Mouse (Mus musculus) midbrain, postnatal 0 days (tissue): Measurements from ENCODE around the gene Tll2. TPM values are rescaled to one million over a fixed set of nuclear protein-coding genes. Genes with fewer than 3 reads are reported as not detected.
A peak's percentile ranks its signal among the peaks of the same experiment; 100 is the strongest.

Experiments used
- ATAC-seq: fragments of 200-750 bp; cut with Nextera tagmentation; 2 replicates; pipeline ENCODE4 v1.8.0; 2017; ENCODE audit warnings: moderate number of reproducible peaks, mild to moderate bottlenecking, moderate TSS enrichment, moderate library complexity; ENCODE audit not compliant: low FRiP score
- DNase-seq: peaks from one replicate; pipeline ENCODE4 v3.0.0-alpha.2; 2015; ENCODE audit warnings: low spot score
- H3K27ac ChIP-seq: fragments of 300-500 bp; sonication (generic); 2 replicates; pipeline ENCODE4 v1.5.1; 2014; ENCODE audit warnings: low read depth, mild to moderate bottlenecking, low read length, mixed read lengths
- H3K27me3 ChIP-seq: fragments of 300-500 bp; sonication (generic); 2 replicates; pipeline ENCODE4 v1.6.1; 2014; ENCODE audit warnings: low read length, control low read depth, mixed read lengths; ENCODE audit not compliant: insufficient read depth
- H3K36me3 ChIP-seq: fragments of 300-500 bp; sonication (generic); 2 replicates; pipeline ENCODE4 v1.6.1; 2014; ENCODE audit warnings: low read length, control low read depth, mixed read lengths; ENCODE audit not compliant: insufficient read depth
- H3K4me1 ChIP-seq: fragments of 300-500 bp; sonication (generic); 2 replicates; pipeline ENCODE4 v1.6.1; 2014; ENCODE audit warnings: mild to moderate bottlenecking, control low read depth, antibody characterized with exemption, low read length, mixed read lengths; ENCODE audit not compliant: insufficient read depth
- H3K4me2 ChIP-seq: fragments of 300-500 bp; sonication (generic); 2 replicates; pipeline ENCODE4 v1.6.1; 2014; ENCODE audit warnings: low read depth, mild to moderate bottlenecking, low read length, mixed read lengths; ENCODE audit not compliant: poor library complexity, severe bottlenecking
- H3K4me3 ChIP-seq: fragments of 300-500 bp; sonication (generic); 2 replicates; pipeline ENCODE4 v1.5.1; 2014; ENCODE audit warnings: low read depth, mild to moderate bottlenecking, low read length, moderate library complexity
- H3K9ac ChIP-seq: fragments of 300-500 bp; sonication (generic); replicated peaks from 2 replicates; pipeline ENCODE4 v1.6.1; 2014; ENCODE audit warnings: mild to moderate bottlenecking, low read length, moderate library complexity, mixed read lengths; ENCODE audit not compliant: poor library complexity, severe bottlenecking
- H3K9me3 ChIP-seq: fragments of 300-500 bp; sonication (generic); 2 replicates; pipeline ENCODE4 v1.6.1; 2016; ENCODE audit warnings: low read length, control low read depth
- CTCF ChIP-seq: IDR thresholded peaks from 2 replicates; pipeline ENCODE4 v1.5.1; 2016; ENCODE audit warnings: antibody characterized with exemption, mild to moderate bottlenecking
- WGBS: fragments of 180-500 bp; shearing (Covaris S2); extraction: QIAGEN DNeasy Blood & Tissue Kit; methylation state at CpG from one replicate; pipeline ENCODE4 v1.1.7; 2014; 5-methylcytosine and 5-hydroxymethylcytosine counted together
- polyA plus RNA-seq: library from polyadenylated mRNA; unstranded; fragments of >200 nt; fragmentation: Nextera tagmentation; extraction: Ambion mirVana; gene quantifications from 2 replicates; pipeline ENCODE4 v1.2.1, GENCODE M21; 2015
- total RNA-seq: library from RNA; depleted of rRNA; stranded (reverse); fragments of >200 nt; gene quantifications from 2 replicates; pipeline ENCODE4 v1.2.3, GENCODE M21; 2014

The Tll2 gene
- total and polyA plus RNA-seq, 2 experiments from 2014 or later: 0.56 to 0.71 TPM

GRCm38 (mm10) chr19:41071500-41071899, 135.1 kb downstream of the Tll2 start:
- Histone ChIP-seq H3K27ac (no peak overlapping the region), H3K36me3 (no peaks in the 10 kb centered on the region), H3K4me3 (no peak overlapping the region), H3K9ac (no peak overlapping the region), H3K4me1 (no peaks in the 10 kb centered on the region), H3K27me3 (no peaks in the 10 kb centered on the region), H3K9me3 (no peaks in the 10 kb centered on the region), H3K4me2 (no peak overlapping the region)
- 6% methylated on average over 8 of the region's 8 CpGs for WGBS
- peak; percentile 49; the same call in 1 of the 2 replicates for ATAC-seq
- DNase-seq: peak; percentile 94
- peak; percentile 100 for TF ChIP-seq CTCF

- TF ChIP-seq CTCF: no peak
- no peak for ATAC-seq
- Histone ChIP-seq H3K36me3 (no peaks in the 10 kb centered on the region), H3K4me2 (no peak overlapping the region), H3K4me3 (no peak overlapping the region), H3K27me3 (no peaks in the 10 kb centered on the region), H3K9ac (no peak overlapping the region), H3K9me3 (no peaks in the 10 kb centered on the region), H3K4me1 (no peaks in the 10 kb centered on the region), H3K27ac (no peak overlapping the region)
- DNase-seq: no peak
- WGBS: 58% methylated on average over 4 of the region's 4 CpGs
Observed at GRCm38 (mm10) chr19:41054702-41055101, 151.9 kb downstream of the Tll2 start.

GRCm38 (mm10) chr19:41053530-41053929, 153.1 kb downstream of the Tll2 start:
- WGBS: 38% methylated on average over 10 of the region's 10 CpGs
- H3K4me1 ChIP-seq: no peaks in the 10 kb centered on the region
- ATAC-seq: no peak
- no peaks in the 10 kb centered on the region for H3K27me3 ChIP-seq
- H3K4me2 ChIP-seq: no peak overlapping the region
- H3K4me3 ChIP-seq: no peak overlapping the region
- DNase-seq: no peak
- H3K9me3 ChIP-seq: no peaks in the 10 kb centered on the region
- TF ChIP-seq CTCF: peak; percentile 44
- H3K27ac ChIP-seq: no peak overlapping the region
- no peaks in the 10 kb centered on the region for H3K36me3 ChIP-seq
- no peak overlapping the region for H3K9ac ChIP-seq

GRCm38 (mm10) chr19:41052247-41052646, 154.4 kb downstream of the Tll2 start:
- Histone ChIP-seq H3K9me3 (no peaks in the 10 kb centered on the region), H3K27ac (no peak overlapping the region), H3K36me3 (no peaks in the 10 kb centered on the region), H3K9ac (no peak overlapping the region), H3K27me3 (no peaks in the 10 kb centered on the region), H3K4me1 (no peaks in the 10 kb centered on the region), H3K4me2 (no peak overlapping the region), H3K4me3 (no peak overlapping the region)
- no peak for DNase-seq
- 78% methylated on average over 5 of the region's 5 CpGs for WGBS
- no peak for ATAC-seq
- no peak for TF ChIP-seq CTCF

- TF ChIP-seq CTCF: no peak
- Histone ChIP-seq H3K36me3 (no peaks in the 10 kb centered on the region), H3K27ac (no peak overlapping the region), H3K9ac (no peak overlapping the region), H3K4me2 (no peak overlapping the region), H3K4me3 (no peak overlapping the region), H3K4me1 (no peaks in the 10 kb centered on the region), H3K9me3 (no peaks in the 10 kb centered on the region), H3K27me3 (no peaks in the 10 kb centered on the region)
- no peak for ATAC-seq
- DNase-seq: no peak
- WGBS: 79% methylated on average over 1 of the region's 1 CpGs
Observed at GRCm38 (mm10) chr19:41051714-41052113, 154.9 kb downstream of the Tll2 start.

- H3K4me2 ChIP-seq: no peak overlapping the region
- no peak overlapping the region for H3K9ac ChIP-seq
- ATAC-seq: no peak
- no peaks in the 10 kb centered on the region for H3K36me3 ChIP-seq
- no peaks in the 10 kb centered on the region for H3K4me1 ChIP-seq
- no peaks in the 10 kb centered on the region for H3K9me3 ChIP-seq
- H3K27me3 ChIP-seq: no peaks in the 10 kb centered on the region
- no peak for TF ChIP-seq CTCF
- H3K4me3 ChIP-seq: no peak overlapping the region
- 88% methylated on average over 3 of the region's 3 CpGs for WGBS
- no peak overlapping the region for H3K27ac ChIP-seq
- DNase-seq: no peak
Observed at GRCm38 (mm10) chr19:41048187-41048559, 158.5 kb downstream of the Tll2 start.
